Mouse (Mus musculus) stomach, embryonic 16.5 days (tissue): Measurements from ENCODE around the gene Boc. TPM values are rescaled to one million over a fixed set of nuclear protein-coding genes. Genes with fewer than 3 reads are reported as not detected.
A peak's percentile ranks its signal among the peaks of the same experiment; 100 is the strongest.

ENCODE experiments used
- ATAC-seq: fragments of 200-750 bp; cut with Nextera tagmentation; 2 replicates; pipeline ENCODE4 v1.8.0; 2017; ENCODE audit warnings: moderate number of reproducible peaks, moderate TSS enrichment; ENCODE audit not compliant: insufficient read depth, low FRiP score
- H3K27ac ChIP-seq: fragments of 300-500 bp; sonication (generic); 2 replicates; pipeline ENCODE4 v1.5.1; 2014; ENCODE audit warnings: low read length
- H3K27me3 ChIP-seq: fragments of 300-500 bp; sonication (generic); 2 replicates; pipeline ENCODE4 v1.6.1; 2014; ENCODE audit warnings: low read length, control low read depth, mixed read lengths; ENCODE audit not compliant: control insufficient read depth, insufficient read depth
- H3K36me3 ChIP-seq: fragments of 300-500 bp; sonication (generic); 2 replicates; pipeline ENCODE4 v1.6.1; 2014; ENCODE audit warnings: low read length; ENCODE audit not compliant: control insufficient read depth, insufficient read depth
- H3K4me1 ChIP-seq: fragments of 300-500 bp; sonication (generic); 2 replicates; pipeline ENCODE4 v1.6.1; 2014; ENCODE audit warnings: low read length, control low read depth, mixed read lengths; ENCODE audit not compliant: control insufficient read depth, insufficient read depth
- H3K4me2 ChIP-seq: fragments of 300-500 bp; sonication (generic); 2 replicates; pipeline ENCODE4 v1.6.1; 2014; ENCODE audit warnings: low read depth, low read length, mixed read lengths
- H3K4me3 ChIP-seq: fragments of 300-500 bp; sonication (generic); replicated peaks from 2 replicates; pipeline ENCODE4 v1.5.1; 2014; ENCODE audit warnings: mild to moderate bottlenecking, low read length
- H3K9ac ChIP-seq: fragments of 300-500 bp; sonication (generic); 2 replicates; pipeline ENCODE4 v1.6.1; 2014; ENCODE audit warnings: low read length
- H3K9me3 ChIP-seq: fragments of 300-500 bp; sonication (generic); replicated peaks from 2 replicates; pipeline ENCODE4 v1.6.1; 2016; ENCODE audit warnings: low read length, control low read depth; ENCODE audit not compliant: control insufficient read depth
- WGBS: fragments of 180-500 bp; shearing (Covaris S2); extraction: QIAGEN DNeasy Blood & Tissue Kit; methylation state at CpG from one replicate; pipeline ENCODE4 v1.1.7; 2014; 5-methylcytosine and 5-hydroxymethylcytosine counted together
- polyA plus RNA-seq: library from polyadenylated mRNA; unstranded; fragments of >200 nt; fragmentation: Nextera tagmentation; extraction: Ambion mirVana; gene quantifications from 2 replicates; pipeline ENCODE4 v1.2.1, GENCODE M21; 2015

The Boc gene
- polyA plus RNA-seq, 1 experiment from 2014 or later: 16.9 TPM

GRCm38 (mm10) chr16:44523595-44523994 is 35.1 kb downstream of the Boc start:
- peaks cover 6% of the 10 kb centered on the region for H3K4me1 ChIP-seq
- no peak overlapping the region for H3K4me3 ChIP-seq
- WGBS: 76% methylated on average over 7 of the region's 7 CpGs
- ATAC-seq: no peak
- no peak overlapping the region for H3K27ac ChIP-seq
- no peaks in the 10 kb centered on the region for H3K27me3 ChIP-seq
- no peaks in the 10 kb centered on the region for H3K9me3 ChIP-seq
- no peak overlapping the region for H3K9ac ChIP-seq
- no peaks in the 10 kb centered on the region for H3K36me3 ChIP-seq
- H3K4me2 ChIP-seq: no peak overlapping the region

DNA sequence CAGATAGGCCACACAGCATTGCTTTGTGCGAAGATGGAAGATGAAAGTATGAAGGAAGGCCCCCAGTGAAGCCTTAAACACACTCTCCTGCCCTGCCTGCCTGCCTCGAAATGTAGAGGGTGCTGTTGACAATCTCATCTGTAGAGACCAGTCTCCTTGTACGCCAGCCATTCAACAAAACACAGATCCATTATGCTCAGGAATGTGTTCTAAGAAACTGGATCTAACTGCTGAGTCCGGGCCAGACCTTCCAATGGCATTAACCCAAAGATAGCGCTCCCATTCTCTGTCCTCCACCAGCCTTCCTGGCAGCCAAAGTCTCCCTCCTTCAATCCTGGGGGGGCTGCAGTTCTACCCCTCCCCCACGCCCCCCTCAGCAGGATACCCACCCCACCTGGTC is 42.2 kb downstream of the Boc start:
- Histone ChIP-seq H3K4me1 (no peaks in the 10 kb centered on the region), H3K9ac (no peak overlapping the region), H3K4me3 (no peak overlapping the region), H3K27me3 (no peaks in the 10 kb centered on the region), H3K4me2 (no peak overlapping the region), H3K27ac (no peak overlapping the region), H3K9me3 (no peaks in the 10 kb centered on the region), H3K36me3 (no peaks in the 10 kb centered on the region)
- WGBS: 73% methylated on average over 6 of the region's 6 CpGs
- no peak for ATAC-seq

DNA sequence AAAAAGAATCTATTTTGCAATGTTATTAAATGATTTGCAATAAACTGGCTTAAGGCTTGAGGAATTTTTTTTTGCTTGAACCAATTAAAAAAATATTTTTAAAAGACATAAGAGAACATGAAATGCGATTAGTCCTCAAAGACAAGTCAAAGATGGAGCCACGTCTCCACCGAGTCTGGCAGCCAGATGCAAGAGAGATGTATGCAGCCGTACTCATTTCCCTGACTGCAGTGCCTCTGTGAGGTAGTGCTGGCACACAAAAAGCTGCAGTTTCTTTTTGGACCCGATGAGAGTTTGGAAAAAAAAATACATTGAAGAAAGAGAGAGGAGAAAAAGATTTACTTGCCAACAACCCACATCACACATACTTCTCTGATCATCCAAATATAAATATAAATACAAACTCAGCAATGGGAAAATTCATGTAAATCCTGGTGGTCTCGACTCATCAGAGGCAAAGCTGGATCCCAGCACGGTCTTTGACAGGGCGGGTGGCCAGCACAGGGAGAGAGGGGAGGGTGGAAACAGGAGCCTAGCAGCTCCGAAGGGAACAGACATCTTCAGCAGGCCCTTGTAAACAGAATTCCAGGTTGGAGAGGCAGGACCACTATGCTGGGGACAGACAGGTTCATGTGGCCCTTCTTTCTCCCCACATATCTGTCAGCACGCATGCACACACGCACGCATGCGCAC is 48.0 kb downstream of the Boc start:
- no peak for ATAC-seq
- 63% methylated on average over 13 of the region's 13 CpGs for WGBS
- Histone ChIP-seq H3K4me3 (no peak overlapping the region), H3K27ac (peak overlapping the region; percentile 46; the same call in 1 of the 2 replicates), H3K9ac (no peak overlapping the region), H3K4me2 (no peak overlapping the region), H3K36me3 (no peaks in the 10 kb centered on the region), H3K27me3 (no peaks in the 10 kb centered on the region), H3K9me3 (no peaks in the 10 kb centered on the region), H3K4me1 (0 out of 2 replicates have a peak, but pooled peaks cover 6% of the 10 kb centered on the region)

DNA sequence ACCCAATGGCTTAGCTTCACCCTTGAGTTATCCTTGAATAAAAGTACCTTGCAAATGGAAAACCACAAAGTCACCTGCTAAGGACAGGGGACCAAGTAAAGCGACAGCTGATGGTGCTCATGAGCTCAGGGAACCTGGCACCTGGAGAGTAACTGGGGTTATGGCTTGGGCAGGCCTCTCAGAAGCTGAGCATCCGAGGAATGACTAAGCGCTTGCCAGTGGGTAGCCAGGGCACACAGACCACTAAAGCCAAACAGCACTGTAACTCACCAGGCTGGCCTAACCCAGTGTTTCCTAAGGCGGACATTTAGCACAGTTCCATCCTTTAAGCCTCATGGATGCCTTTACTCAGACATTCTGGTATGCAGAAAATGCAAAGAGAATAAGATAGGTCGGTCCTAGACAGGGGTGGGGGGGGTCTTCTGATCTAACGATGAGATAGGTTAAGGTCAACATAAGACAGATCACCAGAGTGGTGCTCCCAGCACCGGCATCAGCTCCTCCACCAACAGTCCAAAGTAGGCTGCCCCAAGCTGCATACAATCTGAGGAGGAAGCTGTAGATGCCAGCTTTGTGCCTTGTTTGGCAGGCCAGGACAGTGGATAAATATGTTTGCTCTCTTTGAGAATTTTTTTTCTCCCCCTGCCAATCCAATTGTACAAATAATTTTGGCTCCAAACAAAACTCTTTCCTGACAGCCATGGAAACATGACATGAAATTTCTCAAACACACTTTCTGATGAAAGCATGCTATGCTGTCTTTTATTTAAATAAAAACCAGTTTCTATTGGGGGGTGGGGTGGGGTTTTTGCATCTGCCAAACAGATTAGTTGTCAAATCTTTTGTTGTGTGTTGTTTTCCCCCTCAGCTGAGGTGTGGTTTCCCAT is 49.0 kb downstream of the Boc start:
- no peaks in the 10 kb centered on the region for H3K27me3 ChIP-seq
- no peak for ATAC-seq
- no peaks in the 10 kb centered on the region for H3K9me3 ChIP-seq
- H3K36me3 ChIP-seq: no peaks in the 10 kb centered on the region
- H3K27ac ChIP-seq: no peak overlapping the region
- no peak overlapping the region for H3K9ac ChIP-seq
- 0 out of 2 replicates have a peak, but pooled peaks cover 6% of the 10 kb centered on the region for H3K4me1 ChIP-seq
- 63% methylated on average over 7 of the region's 7 CpGs for WGBS
- H3K4me3 ChIP-seq: no peak overlapping the region
- H3K4me2 ChIP-seq: no peak overlapping the region

DNA sequence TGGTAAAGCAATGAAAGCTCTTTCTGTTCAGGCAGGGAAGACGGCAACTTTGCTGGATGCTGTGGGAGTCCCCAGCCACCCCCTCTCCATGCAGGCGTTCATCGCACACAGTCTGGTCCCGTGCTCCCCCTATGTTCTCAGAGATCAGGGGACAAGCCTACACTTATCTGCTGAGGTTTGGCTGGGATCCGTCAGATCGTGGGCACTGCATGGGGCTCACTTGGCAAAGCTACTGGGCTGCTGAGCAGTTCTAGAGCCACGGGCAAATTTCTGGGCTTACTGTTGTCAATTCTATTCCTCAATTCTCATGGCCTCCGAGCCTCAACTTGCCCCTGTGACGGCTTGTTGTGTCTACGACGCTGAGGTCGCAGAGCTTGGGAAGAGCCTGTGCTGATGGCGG is 49.9 kb downstream of the Boc start:
- 88% methylated on average over 13 of the region's 13 CpGs for WGBS
- H3K27ac ChIP-seq: no peak overlapping the region
- H3K9me3 ChIP-seq: no peaks in the 10 kb centered on the region
- no peak overlapping the region for H3K9ac ChIP-seq
- no peaks in the 10 kb centered on the region for H3K27me3 ChIP-seq
- no peak overlapping the region for H3K4me3 ChIP-seq
- no peak overlapping the region for H3K4me2 ChIP-seq
- no peaks in the 10 kb centered on the region; the same call in 1 of the 2 replicates for H3K36me3 ChIP-seq
- no peak for ATAC-seq
- H3K4me1 ChIP-seq: 0 out of 2 replicates have a peak, but pooled peaks cover 6% of the 10 kb centered on the region

DNA sequence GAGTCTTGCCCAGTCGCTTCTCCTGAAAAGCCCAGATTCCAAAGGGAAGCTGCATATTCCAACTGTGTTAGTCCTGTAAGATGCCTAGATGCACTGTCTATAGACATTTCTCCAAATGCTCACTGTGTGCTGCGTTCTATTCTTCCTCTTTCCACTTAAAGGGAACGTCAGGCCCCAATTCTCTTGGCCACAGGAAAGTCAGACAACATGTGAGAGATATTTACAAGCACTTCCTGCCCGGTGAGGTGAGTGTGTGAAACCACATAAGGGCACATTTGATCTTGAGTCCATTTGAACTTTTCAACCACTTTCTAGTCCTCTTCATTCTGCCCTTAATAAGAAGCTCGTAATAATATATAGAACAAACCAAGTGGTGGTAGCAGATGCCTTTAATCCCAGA is 50.7 kb downstream of the Boc start:
- ATAC-seq: no peak
- Histone ChIP-seq H3K27me3 (no peaks in the 10 kb centered on the region), H3K9ac (no peak overlapping the region), H3K4me2 (no peak overlapping the region), H3K27ac (no peak overlapping the region), H3K9me3 (no peaks in the 10 kb centered on the region), H3K4me3 (no peak overlapping the region), H3K4me1 (0 out of 2 replicates have a peak, but pooled peaks cover 10% of the 10 kb centered on the region), H3K36me3 (no peaks in the 10 kb centered on the region; the same call in 1 of the 2 replicates)
- WGBS: 77% methylated on average over 5 of the region's 5 CpGs

DNA sequence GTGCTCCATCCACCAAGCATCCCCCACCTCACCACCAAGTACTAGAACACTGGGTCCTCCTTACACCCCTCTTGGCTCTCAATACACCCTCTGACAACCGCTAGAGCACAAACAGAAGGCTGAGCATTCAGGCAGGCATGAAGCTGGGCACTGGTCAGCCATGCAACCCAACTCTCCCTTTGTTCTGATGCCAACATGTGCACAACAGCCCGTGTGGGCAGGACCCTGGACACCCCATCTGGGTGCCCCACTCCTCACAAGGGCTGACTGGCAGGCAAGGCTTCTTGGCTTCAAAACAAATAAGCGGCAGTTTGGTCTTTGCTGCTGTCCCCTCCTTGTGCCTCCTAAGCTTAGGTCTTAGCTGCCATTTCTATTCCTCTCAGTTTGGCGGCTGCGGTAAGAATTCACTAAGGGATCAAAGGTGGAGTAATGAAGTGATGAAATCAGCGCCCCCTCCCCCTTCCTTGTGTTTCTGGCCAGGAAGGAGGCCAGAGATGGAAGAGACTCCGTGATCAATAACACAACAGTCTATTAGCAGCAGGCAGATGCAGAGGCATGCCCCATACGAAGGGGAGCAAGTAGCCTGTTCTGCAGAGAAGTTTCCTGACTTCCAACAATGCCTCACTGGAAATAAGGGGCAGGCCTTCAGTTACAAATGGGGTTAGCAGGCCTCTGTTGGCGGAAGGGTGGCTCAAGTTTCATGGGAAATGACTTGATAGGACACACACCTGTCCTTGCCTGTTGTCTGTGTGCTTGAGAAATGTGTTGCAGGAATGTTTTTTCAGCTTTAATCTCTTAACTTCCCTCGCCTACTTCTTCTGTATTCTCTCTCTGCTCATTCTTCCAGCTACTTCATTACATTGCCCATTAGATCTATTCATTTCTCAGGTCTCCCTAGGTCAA is 51.4 kb downstream of the Boc start:
- 0 out of 2 replicates have a peak, but pooled peaks cover 12% of the 10 kb centered on the region for H3K4me1 ChIP-seq
- no peak overlapping the region for H3K27ac ChIP-seq
- no peaks in the 10 kb centered on the region for H3K9me3 ChIP-seq
- no peaks in the 10 kb centered on the region for H3K27me3 ChIP-seq
- ATAC-seq: no peak
- no peak overlapping the region for H3K4me3 ChIP-seq
- 67% methylated on average over 10 of the region's 10 CpGs for WGBS
- no peaks in the 10 kb centered on the region; the same call in 1 of the 2 replicates for H3K36me3 ChIP-seq
- H3K4me2 ChIP-seq: no peak overlapping the region
- no peak overlapping the region for H3K9ac ChIP-seq

- no peaks in the 10 kb centered on the region for H3K9me3 ChIP-seq
- H3K4me2 ChIP-seq: no peak overlapping the region
- H3K36me3 ChIP-seq: peaks cover 8% of the 10 kb centered on the region; the same call in 1 of the 2 replicates
- no peak overlapping the region for H3K27ac ChIP-seq
- no peak overlapping the region for H3K9ac ChIP-seq
- no peak for ATAC-seq
- no peak overlapping the region for H3K4me3 ChIP-seq
- WGBS: 97% methylated on average over 1 of the region's 1 CpGs
- H3K27me3 ChIP-seq: no peaks in the 10 kb centered on the region
- 0 out of 2 replicates have a peak, but pooled peaks cover 6% of the 10 kb centered on the region for H3K4me1 ChIP-seq
These were observed 53.5 kb downstream of the Boc start for GRCm38 (mm10) chr16:44505243-44505642.
